Mouse (Mus musculus) limb, embryonic 12.5 days (tissue): Measurements from ENCODE around the gene Mmp9. TPM values are rescaled to one million over a fixed set of nuclear protein-coding genes. Genes with fewer than 3 reads are reported as not detected.

Source experiments
- ATAC-seq: fragments of 200-750 bp; cut with Nextera tagmentation; 2 replicates; pipeline ENCODE4 v1.8.0; 2017; ENCODE audit warnings: low read depth, moderate TSS enrichment; ENCODE audit not compliant: insufficient number of reproducible peaks, insufficient read depth, low FRiP score, low TSS enrichment
- H3K27ac ChIP-seq: fragments of 300-500 bp; sonication (generic); 2 replicates; pipeline ENCODE4 v1.5.1; 2016; ENCODE audit warnings: mild to moderate bottlenecking, moderate library complexity
- H3K27me3 ChIP-seq: fragments of 300-500 bp; sonication (generic); 2 replicates; pipeline ENCODE4 v1.6.1; 2016; ENCODE audit warnings: mild to moderate bottlenecking, moderate library complexity
- H3K36me3 ChIP-seq: fragments of 300-500 bp; sonication (generic); 2 replicates; pipeline ENCODE4 v1.6.1; 2016; ENCODE audit warnings: mild to moderate bottlenecking, moderate library complexity
- H3K4me1 ChIP-seq: fragments of 300-500 bp; sonication (generic); replicated peaks from 2 replicates; pipeline ENCODE4 v1.6.1; 2016
- H3K4me2 ChIP-seq: fragments of 300-500 bp; sonication (generic); 2 replicates; pipeline ENCODE4 v1.6.1; 2016; ENCODE audit warnings: mild to moderate bottlenecking, moderate library complexity
- H3K4me3 ChIP-seq: fragments of 300-500 bp; sonication (generic); replicated peaks from 2 replicates; pipeline ENCODE4 v1.5.1; 2016; ENCODE audit warnings: mild to moderate bottlenecking
- H3K9ac ChIP-seq: fragments of 300-500 bp; sonication (generic); replicated peaks from 2 replicates; pipeline ENCODE4 v1.6.1; 2016; ENCODE audit warnings: mild to moderate bottlenecking, moderate library complexity
- H3K9me3 ChIP-seq: fragments of 300-500 bp; sonication (generic); 2 replicates; pipeline ENCODE4 v1.6.1; 2016; ENCODE audit warnings: mild to moderate bottlenecking, moderate library complexity
- WGBS: fragments of 180-500 bp; shearing (Covaris S2); methylation state at CpG from one replicate; pipeline ENCODE4 v1.1.7; 2016; 5-methylcytosine and 5-hydroxymethylcytosine counted together
- polyA plus RNA-seq: library from polyadenylated mRNA; unstranded; fragments of >200 nt; fragmentation: Nextera tagmentation; extraction: Ambion mirVana; gene quantifications from 2 replicates; pipeline ENCODE4 v1.2.1, GENCODE M21; 2016

The Mmp9 gene
- polyA plus RNA-seq, 1 experiment from 2014 or later, result 1.9 TPM

DNA sequence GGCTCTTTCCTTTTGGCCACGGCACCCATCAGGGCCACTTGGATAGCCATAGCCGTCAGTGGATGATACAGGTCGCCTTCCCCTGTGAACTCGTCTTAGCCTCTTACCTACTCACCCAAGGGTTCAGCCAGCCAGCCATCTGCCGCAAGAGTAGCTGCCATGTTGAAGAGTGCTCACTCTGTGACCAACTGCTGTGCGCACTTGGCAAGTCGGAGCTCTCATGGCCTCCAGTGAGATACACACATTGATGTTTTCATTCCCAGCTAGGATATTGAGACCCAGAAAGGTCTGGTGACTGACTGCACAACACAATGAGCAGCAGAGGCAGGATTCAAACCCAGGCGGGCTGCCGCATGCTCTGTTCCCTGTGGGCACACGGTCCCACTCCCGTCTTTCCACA lies 53.6 kb downstream of the Mmp9 start:
- Histone ChIP-seq H3K9me3 (no peaks in the 10 kb centered on the region), H3K36me3 (peaks cover 5% of the 10 kb centered on the region), H3K27ac (no peak overlapping the region), H3K27me3 (peaks cover 71% of the 10 kb centered on the region), H3K9ac (no peak overlapping the region), H3K4me2 (no peak overlapping the region), H3K4me3 (no peak overlapping the region), H3K4me1 (peaks cover 20% of the 10 kb centered on the region)
- ATAC-seq, result no peak
- 85% methylated on average over 11 of the region's 11 CpGs for WGBS

DNA sequence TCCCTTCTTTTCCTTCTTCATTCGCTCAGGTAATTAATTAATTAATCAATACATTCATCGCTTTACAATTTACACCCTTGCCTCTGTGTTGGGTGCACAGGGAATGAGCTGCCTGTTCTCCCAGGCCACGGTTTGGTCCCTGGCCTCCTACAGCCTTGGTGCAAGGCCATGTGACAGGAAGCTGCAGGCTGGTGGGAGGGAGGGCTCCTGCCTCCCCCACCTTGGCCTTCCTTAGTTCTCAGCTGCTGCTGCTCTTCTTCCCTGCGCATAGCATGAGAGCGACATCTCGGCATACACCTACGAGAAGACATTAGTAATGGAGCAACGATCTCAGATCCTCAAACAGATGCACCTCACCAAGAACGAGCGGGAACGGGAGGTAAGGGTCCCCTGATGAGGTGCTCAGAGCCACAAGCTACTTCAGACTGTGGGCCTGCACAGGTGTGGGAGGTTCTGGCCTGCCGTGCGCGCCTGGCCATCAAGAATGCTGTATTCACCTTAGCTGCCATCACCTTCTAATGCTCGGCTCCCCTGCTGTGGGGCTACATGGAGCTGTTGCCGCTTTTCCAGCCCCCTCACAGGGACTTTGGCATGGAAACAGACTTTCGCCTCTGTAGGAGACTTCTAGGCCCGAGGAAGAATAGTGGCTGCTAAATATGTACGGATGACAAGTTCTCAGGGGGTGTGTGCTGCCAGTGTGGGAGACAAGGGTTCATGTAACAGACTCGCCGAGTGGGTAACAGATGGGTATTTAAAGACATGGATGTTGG lies 54.3 kb downstream of the Mmp9 start:
- H3K27ac ChIP-seq, result no peak overlapping the region
- no peaks in the 10 kb centered on the region for H3K9me3 ChIP-seq
- peaks cover 78% of the 10 kb centered on the region for H3K27me3 ChIP-seq
- no peak for ATAC-seq
- peaks cover 12% of the 10 kb centered on the region for H3K36me3 ChIP-seq
- H3K4me1 ChIP-seq, result peaks cover 20% of the 10 kb centered on the region
- no peak overlapping the region for H3K4me3 ChIP-seq
- H3K4me2 ChIP-seq, result no peak overlapping the region
- H3K9ac ChIP-seq, result no peak overlapping the region
- 54% methylated on average over 21 of the region's 21 CpGs for WGBS

DNA sequence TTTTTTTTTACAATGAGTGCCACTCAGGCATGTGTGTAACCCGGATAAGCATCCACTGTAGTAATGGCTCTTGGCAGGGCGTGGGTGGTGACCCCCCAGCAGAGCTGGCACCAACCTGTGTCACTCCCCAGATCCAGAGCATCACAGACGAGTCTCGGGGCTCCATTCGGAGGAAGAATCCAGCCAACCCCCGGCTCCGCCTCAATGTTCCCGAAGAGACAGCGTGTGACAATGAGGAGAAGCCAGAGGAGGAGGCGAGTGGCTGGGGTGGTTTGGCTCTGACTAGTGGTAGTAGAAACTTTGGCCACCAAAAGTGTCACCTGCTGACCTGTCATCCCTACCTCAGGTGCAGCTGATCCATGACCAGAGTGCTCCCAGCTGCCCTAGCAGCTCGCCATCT lies 55.4 kb downstream of the Mmp9 start:
- H3K27me3 ChIP-seq, result peaks cover 89% of the 10 kb centered on the region

DNA sequence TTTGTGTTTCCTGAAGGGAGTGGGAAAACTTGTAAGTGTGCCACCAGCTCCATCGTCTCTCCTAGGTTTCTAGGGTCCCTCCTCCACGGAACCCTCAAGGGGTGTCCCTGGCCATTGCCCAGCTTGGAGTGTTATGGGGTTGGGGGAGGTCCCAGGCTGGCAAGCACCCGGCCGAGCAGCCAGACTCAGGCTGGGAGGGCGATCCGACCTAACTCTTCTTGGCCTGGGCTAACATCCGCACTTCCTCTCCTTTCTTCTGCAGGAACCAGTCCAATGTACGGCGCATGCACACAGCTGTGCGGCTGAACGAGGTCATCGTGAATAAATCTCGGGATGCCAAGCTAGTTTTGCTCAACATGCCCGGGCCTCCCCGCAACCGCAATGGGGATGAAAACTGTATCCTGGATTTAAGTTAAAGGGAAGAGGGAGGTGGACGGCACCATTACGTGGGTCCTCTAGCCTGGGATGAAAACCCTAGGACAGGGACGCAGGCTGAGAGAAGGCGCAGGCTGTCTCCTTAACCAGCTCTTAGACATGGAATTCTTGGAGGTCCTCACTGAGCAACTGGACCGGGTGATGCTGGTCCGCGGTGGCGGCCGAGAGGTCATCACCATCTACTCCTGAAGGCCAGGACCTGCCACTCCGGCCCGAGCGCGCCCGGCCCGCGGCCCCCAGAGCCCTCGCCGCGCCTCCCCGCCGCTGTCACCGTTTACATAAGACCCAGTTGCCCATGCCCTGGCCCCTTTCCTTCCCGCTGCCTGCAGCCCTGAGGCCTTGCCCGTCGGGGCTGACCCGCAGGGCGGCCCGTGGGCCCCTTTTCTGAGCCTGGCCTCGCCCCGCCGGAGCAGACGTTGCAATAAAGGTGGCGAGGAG lies 56.5 kb downstream of the Mmp9 start:
- Histone ChIP-seq H3K4me2 (peak overlapping the region; percentile 60), H3K36me3 (peaks cover 35% of the 10 kb centered on the region), H3K9me3 (no peaks in the 10 kb centered on the region), H3K27ac (no peak overlapping the region), H3K4me1 (peaks cover 20% of the 10 kb centered on the region), H3K4me3 (peak overlapping the region; percentile 39), H3K9ac (peak overlapping the region; percentile 45), H3K27me3 (peaks cover 86% of the 10 kb centered on the region)
- 11% methylated on average over 46 of the region's 49 CpGs for WGBS
- no peak for ATAC-seq

More for the DNA sequence above, 55.4 kb downstream of the Mmp9 start:
- H3K9me3 ChIP-seq, result no peaks in the 10 kb centered on the region
- ATAC-seq, result no peak
- no peak overlapping the region for H3K27ac ChIP-seq
- no peak overlapping the region for H3K4me2 ChIP-seq
- no peak overlapping the region for H3K4me3 ChIP-seq
- no peak overlapping the region for H3K9ac ChIP-seq
- peaks cover 20% of the 10 kb centered on the region for H3K4me1 ChIP-seq
- WGBS, result 66% methylated on average over 11 of the region's 11 CpGs
- H3K36me3 ChIP-seq, result peaks cover 24% of the 10 kb centered on the region

DNA sequence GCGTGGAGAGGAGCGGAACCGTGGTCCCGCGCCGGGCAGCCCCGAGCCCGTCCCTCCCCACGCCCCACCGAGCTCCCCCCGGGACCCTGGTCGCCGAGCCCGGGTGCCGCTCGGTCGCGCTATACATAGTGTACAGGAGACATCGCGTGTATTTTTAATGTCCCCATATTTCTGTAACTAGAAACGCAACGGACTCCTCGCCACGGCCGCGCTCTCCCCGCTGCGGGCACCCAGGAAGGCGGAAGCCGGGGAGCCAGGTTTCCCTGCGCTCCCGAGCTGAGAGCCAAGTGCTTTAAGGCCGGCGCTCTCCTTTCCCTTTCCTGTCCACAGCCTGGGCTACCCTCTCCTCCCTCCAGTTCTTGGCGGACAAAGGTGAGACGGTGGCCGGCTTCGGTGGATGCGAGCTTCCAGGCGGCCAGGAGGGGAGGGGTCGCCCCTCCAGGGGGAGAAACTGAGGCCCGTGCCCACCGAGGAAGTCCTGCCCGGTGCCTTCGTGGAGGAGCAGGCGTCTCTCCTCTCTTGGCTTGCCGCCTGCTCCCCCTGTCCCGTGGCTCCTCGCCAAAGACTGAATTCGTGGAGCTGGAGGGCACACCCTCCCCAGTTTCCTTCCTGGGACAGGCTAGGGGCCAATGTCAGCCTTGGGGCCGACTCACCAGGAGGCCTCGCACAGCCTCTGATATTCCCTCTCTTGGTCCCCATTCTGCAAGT lies 57.3 kb downstream of the Mmp9 start:
- peaks cover 20% of the 10 kb centered on the region for H3K4me1 ChIP-seq
- peaks cover 80% of the 10 kb centered on the region for H3K27me3 ChIP-seq
- H3K9ac ChIP-seq, result peak overlapping the region; percentile 45
- H3K27ac ChIP-seq, result no peak overlapping the region
- 1% methylated on average over 48 of the region's 52 CpGs for WGBS
- peak overlapping the region; percentile 60 for H3K4me2 ChIP-seq
- H3K4me3 ChIP-seq, result peak overlapping the region; percentile 39
- peaks cover 43% of the 10 kb centered on the region for H3K36me3 ChIP-seq
- no peaks in the 10 kb centered on the region for H3K9me3 ChIP-seq
- no peak for ATAC-seq

DNA sequence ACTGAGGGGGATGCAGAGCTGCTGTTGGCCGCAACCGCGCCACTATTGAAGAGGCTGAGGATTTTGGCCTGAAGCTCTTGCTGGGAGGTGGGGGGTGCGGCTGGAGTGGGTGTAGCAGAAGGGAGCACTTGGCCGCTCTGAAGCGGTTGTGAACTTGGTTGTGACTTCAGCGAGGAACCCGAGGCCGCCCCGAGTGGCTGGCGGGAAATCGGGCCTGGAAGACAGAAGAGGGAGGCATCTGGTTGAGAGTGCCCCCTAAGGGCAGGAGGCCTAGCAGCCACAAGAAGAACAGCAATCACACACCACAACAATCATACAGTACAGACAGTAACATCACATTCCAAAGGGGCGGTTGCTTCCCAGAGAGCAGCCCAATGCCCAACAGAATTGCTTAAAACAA lies 61.4 kb downstream of the Mmp9 start:
- WGBS, result 93% methylated on average over 13 of the region's 13 CpGs
- H3K27me3 ChIP-seq, result peaks cover 42% of the 10 kb centered on the region
- no peaks in the 10 kb centered on the region for H3K9me3 ChIP-seq
- H3K4me1 ChIP-seq, result peaks cover 20% of the 10 kb centered on the region
- no peak for ATAC-seq
- H3K27ac ChIP-seq, result no peak overlapping the region
- H3K36me3 ChIP-seq, result peaks cover 83% of the 10 kb centered on the region
- H3K9ac ChIP-seq, result no peak overlapping the region
- no peak overlapping the region for H3K4me3 ChIP-seq
- no peak overlapping the region for H3K4me2 ChIP-seq

DNA sequence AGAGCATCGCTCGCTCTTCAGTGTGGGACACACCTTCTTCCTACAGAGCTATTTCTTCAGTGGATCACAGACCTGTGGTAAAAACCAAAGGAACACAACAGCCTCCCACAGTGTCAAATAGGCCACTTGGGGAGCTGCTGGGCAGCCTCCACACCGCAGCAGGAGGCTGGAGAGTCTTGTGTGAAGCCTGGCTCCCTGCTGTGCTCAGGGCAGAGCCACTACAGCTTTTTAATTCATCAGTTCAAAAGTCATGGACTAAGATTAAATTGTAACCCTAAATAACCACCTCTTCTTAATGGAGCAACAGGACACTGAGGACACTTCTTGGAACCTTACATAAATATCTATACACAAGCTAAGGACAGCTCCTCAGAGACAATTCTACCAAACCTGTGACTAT lies 62.5 kb downstream of the Mmp9 start:
- H3K9ac ChIP-seq, result no peak overlapping the region
- no peak overlapping the region for H3K27ac ChIP-seq
- H3K4me3 ChIP-seq, result no peak overlapping the region
- peaks cover 8% of the 10 kb centered on the region for H3K4me1 ChIP-seq
- peaks cover 95% of the 10 kb centered on the region for H3K36me3 ChIP-seq
- no peak overlapping the region for H3K4me2 ChIP-seq
- H3K27me3 ChIP-seq, result peaks cover 30% of the 10 kb centered on the region
- no peak for ATAC-seq
- 90% methylated on average over 3 of the region's 3 CpGs for WGBS
- H3K9me3 ChIP-seq, result no peaks in the 10 kb centered on the region

DNA sequence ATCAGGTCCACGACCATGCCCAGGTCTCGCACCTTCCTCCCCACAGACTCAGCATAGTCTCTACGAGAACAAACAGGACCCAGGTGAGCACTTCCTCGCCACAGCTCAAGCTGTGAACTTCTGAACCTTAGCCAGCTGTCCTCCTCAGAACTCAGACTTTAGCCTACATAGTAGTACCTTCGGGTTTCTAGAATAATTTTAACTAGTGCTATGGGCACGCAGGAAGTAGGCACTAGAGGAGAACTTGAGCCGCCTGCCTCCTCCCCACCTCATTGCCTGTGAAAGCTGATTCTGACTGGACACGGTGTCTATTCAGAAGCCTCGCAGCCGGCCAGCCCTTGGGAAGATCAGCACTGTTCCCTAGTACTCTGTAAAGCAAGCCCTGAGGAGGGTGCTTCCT lies 63.7 kb downstream of the Mmp9 start:
- no peak overlapping the region for H3K4me3 ChIP-seq
- H3K4me1 ChIP-seq, result no peaks in the 10 kb centered on the region
- WGBS, result 78% methylated on average over 10 of the region's 10 CpGs
- H3K36me3 ChIP-seq, result peaks cover 100% of the 10 kb centered on the region
- no peak for ATAC-seq
- H3K27ac ChIP-seq, result no peak overlapping the region
- peaks cover 19% of the 10 kb centered on the region for H3K27me3 ChIP-seq
- no peaks in the 10 kb centered on the region for H3K9me3 ChIP-seq
- no peak overlapping the region for H3K4me2 ChIP-seq
- no peak overlapping the region for H3K9ac ChIP-seq

Other genes starting within 250 kb of the Mmp9 start
- gene Spint4, start 242.3 kb upstream of the Mmp9 start, polyA plus RNA-seq, result not detected in 2 replicates
- gene Spint5, start 225.5 kb upstream of the Mmp9 start, polyA plus RNA-seq, result not detected in 2 replicates
- gene Wfdc3, start 194.8 kb upstream of the Mmp9 start, polyA plus RNA-seq, result 0.61 and 0.91 TPM in 2 replicates
- 95.9 and 105 TPM in 2 replicates for gene Dnttip1, start 194.8 kb upstream of the Mmp9 start, polyA plus RNA-seq
- 558 and 599 TPM in 2 replicates for gene Ube2c, start 170.9 kb upstream of the Mmp9 start, polyA plus RNA-seq
- gene Tnnc2, start 160.8 kb upstream of the Mmp9 start, polyA plus RNA-seq, result 73.9 and 74.6 TPM in 2 replicates
- 19.0 and 19.2 TPM in 2 replicates for gene Snx21, start 155.0 kb upstream of the Mmp9 start, polyA plus RNA-seq
- 13.8 and 14.0 TPM in 2 replicates for gene Acot8, start 135.9 kb upstream of the Mmp9 start, polyA plus RNA-seq
- gene Zswim3, start 135.7 kb upstream of the Mmp9 start, polyA plus RNA-seq, result 8.5 TPM in 2 replicates
- gene Zswim1, start 118.1 kb upstream of the Mmp9 start, polyA plus RNA-seq, result 17.3 and 20.4 TPM in 2 replicates
- gene Spata25, start 112.2 kb upstream of the Mmp9 start, polyA plus RNA-seq, result not detected in 2 replicates
- 103 and 107 TPM in 2 replicates for gene Ctsa, start 107.9 kb upstream of the Mmp9 start, polyA plus RNA-seq
- 6.3 and 6.8 TPM in 2 replicates for gene Neurl2, start 107.3 kb upstream of the Mmp9 start, polyA plus RNA-seq
- gene Pltp, start 83.1 kb upstream of the Mmp9 start, polyA plus RNA-seq, result 32.6 and 37.0 TPM in 2 replicates
- 82.6 and 97.6 TPM in 2 replicates for gene Pcif1, start 61.5 kb upstream of the Mmp9 start, polyA plus RNA-seq
- 14.4 and 17.4 TPM in 2 replicates for gene Zfp335, start 29.0 kb upstream of the Mmp9 start, polyA plus RNA-seq
- 1.5 and 1.6 TPM in 2 replicates for gene Slc12a5, start 20.0 kb downstream of the Mmp9 start, polyA plus RNA-seq
- gene Ncoa5, start 94.1 kb downstream of the Mmp9 start, polyA plus RNA-seq, result 117 and 125 TPM in 2 replicates
- 5.5 and 7.8 TPM in 2 replicates for gene Cd40, start 114.8 kb downstream of the Mmp9 start, polyA plus RNA-seq
- gene 1700025C18Rik, start 150.0 kb downstream of the Mmp9 start, polyA plus RNA-seq, result not detected in 2 replicates